Mouse (Mus musculus): Measurements from ENCODE around the gene Ush1g. TPM values are rescaled to one million over a fixed set of nuclear protein-coding genes. Genes with fewer than 3 reads are reported as not detected.

The Ush1g gene
- polyA plus RNA-seq, 1 experiment from 2014 or later = 0.04 TPM

DNA sequence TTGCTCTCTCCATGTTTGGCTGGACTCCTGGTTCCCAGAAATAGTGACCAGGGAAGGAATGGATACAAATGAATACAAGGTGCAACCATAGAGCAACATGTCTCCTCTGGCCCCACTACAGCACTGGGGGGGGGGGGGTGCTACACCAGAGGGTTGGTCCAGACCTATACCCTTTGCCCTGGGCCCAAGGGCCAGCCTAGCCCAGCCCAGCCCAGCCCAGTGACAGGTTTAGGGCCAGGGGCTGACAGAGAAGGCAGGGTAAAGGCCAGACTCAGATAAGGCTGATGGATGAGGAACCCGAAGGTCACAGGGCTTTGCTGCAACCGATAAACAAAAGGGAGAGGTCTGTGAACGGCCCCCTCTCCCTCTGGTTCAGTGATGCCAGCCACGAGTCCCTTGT is 28.1 kb upstream of the Ush1g start:
- 81% methylated on average over 4 of the region's 4 CpGs for WGBS
- Histone ChIP-seq H3K27me3 (replicated peaks; ENCODE audit: low read depth, poor library complexity, severe bottlenecking) (peaks cover 88% of the 10 kb centered on the region), H3K9me3 (no peaks in the 10 kb centered on the region), H3K4me3 (no peak overlapping the region), H3K36me3 (replicated peaks) (0 out of 2 replicates have a peak, but pooled peaks cover 7% of the 10 kb centered on the region), H3K4me1 (peaks cover 31% of the 10 kb centered on the region), H3K27ac (replicated peaks) (no peak overlapping the region)
- no peak for DNase-seq (ENCODE audit: low spot score)

DNA sequence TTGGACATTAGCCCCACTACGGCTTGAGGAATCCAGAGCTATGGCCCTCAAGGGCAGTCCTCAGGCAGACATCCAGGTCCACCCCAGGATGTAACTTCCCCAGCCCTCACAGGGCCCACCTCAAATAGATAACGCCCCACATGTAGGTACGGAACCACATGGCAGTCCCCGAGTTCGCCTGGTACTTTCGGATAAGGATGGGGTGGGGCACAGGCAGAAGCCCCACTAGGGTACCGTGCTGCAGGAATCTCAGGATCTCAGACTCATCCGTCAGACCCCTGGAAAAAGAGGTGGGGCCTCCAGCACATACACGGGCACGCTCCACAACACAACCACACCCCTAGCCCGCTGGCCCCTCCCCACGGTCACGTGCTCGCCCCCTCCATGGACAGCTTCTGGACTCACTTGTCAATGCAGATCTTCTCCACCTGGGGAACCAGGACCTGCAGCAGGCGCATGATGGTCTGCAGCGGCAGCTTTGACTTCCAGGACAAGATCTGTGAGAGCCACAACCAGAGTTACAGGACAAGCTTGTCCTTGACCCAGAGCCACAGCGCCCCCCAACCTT is 26.9 kb upstream of the Ush1g start:
- Histone ChIP-seq H3K36me3 (replicated peaks) (0 out of 2 replicates have a peak, but pooled peaks cover 7% of the 10 kb centered on the region), H3K27ac (replicated peaks) (no peak overlapping the region), H3K4me3 (no peak overlapping the region), H3K9me3 (no peaks in the 10 kb centered on the region), H3K4me1 (peaks cover 38% of the 10 kb centered on the region), H3K27me3 (replicated peaks; ENCODE audit: low read depth, poor library complexity, severe bottlenecking) (peaks cover 92% of the 10 kb centered on the region)
- 59% methylated on average over 17 of the region's 17 CpGs for WGBS
- no peak for DNase-seq (ENCODE audit: low spot score)

DNA sequence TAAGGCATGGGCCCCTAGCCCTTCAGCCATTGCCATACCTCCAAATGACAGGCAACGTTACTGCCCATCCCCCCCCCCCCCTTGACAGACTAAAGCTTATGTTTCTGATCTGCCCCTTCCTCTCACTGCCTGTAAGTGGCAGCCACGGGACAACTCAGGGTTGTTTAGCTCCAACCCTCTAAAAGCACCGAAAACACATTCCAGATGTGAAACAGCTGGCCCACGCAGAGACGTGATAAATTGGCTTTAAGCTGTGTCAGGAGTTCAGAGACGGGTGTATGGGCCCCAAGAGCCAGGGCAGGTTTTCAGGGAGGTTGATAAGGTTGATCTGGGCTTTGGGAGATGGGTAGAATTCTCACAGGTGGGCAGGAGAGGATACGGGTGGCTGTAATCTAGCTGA is 23.7 kb upstream of the Ush1g start:
- DNase-seq (ENCODE audit: low spot score) = peak; percentile 77
- WGBS = 23% methylated on average over 7 of the region's 7 CpGs
- H3K9me3 ChIP-seq = no peaks in the 10 kb centered on the region
- H3K4me1 ChIP-seq = peaks cover 38% of the 10 kb centered on the region
- no peaks in the 10 kb centered on the region for H3K36me3 ChIP-seq (replicated peaks)
- peaks cover 92% of the 10 kb centered on the region for H3K27me3 ChIP-seq (replicated peaks; ENCODE audit: low read depth, poor library complexity, severe bottlenecking)
- peak overlapping the region; percentile 55; the same call in 1 of the 2 replicates for H3K27ac ChIP-seq (replicated peaks)
- H3K4me3 ChIP-seq = peak overlapping the region; percentile 2; the same call in 1 of the 2 replicates

DNA sequence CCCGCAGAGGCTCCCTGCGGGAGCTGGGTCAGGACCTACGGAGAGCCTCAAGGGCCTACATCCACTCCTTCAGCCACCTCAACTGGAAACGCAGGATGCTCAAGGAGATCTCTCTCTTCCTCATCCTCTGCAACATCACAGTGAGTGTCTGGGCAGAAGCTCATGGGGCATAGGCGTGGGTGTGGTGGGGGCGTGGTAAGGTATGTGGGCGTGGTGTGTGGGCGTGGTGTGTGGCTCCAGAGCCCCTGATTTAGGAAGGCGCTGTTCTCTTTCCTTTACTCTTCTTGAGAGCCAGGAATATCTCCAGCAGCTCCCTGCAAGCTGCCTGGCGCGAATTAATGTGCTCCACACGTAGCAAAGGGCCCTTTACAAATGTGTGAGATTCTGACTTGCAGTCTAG is 23.1 kb upstream of the Ush1g start:
- H3K4me1 ChIP-seq = peaks cover 38% of the 10 kb centered on the region
- 10% methylated on average over 12 of the region's 12 CpGs for WGBS
- 0 out of 2 replicates have a peak overlapping the region, but pooled peaks have one; percentile 8 for H3K4me3 ChIP-seq
- no peaks in the 10 kb centered on the region for H3K36me3 ChIP-seq (replicated peaks)
- H3K27ac ChIP-seq (replicated peaks) = no peak overlapping the region
- peak; percentile 37 for DNase-seq (ENCODE audit: low spot score)
- H3K27me3 ChIP-seq (replicated peaks; ENCODE audit: low read depth, poor library complexity, severe bottlenecking) = peaks cover 93% of the 10 kb centered on the region
- H3K9me3 ChIP-seq = no peaks in the 10 kb centered on the region

DNA sequence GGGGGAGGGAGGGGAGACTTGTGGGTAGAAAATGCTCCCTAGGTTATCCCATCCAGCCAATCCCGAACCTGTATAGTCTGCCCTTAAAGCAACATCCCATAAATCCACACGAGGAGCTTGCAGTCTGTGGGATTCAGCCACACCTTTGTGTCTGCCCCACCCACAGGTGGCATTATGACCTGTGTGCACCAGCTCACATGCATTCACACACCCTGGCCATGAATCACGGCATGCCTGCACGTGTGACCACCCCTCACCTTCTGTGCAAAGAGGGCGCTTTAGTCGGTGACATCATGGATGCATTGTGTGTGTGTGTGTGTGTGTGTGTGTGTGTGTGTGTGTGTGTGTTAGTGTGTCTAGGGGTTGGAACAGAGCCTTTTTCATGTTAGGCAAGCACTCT is 20.0 kb upstream of the Ush1g start:
- peaks cover 86% of the 10 kb centered on the region for H3K27me3 ChIP-seq (replicated peaks; ENCODE audit: low read depth, poor library complexity, severe bottlenecking)
- H3K4me1 ChIP-seq = peaks cover 26% of the 10 kb centered on the region
- H3K9me3 ChIP-seq = no peaks in the 10 kb centered on the region
- H3K27ac ChIP-seq (replicated peaks) = no peak overlapping the region
- H3K36me3 ChIP-seq (replicated peaks) = no peaks in the 10 kb centered on the region
- WGBS = 72% methylated on average over 6 of the region's 6 CpGs
- H3K4me3 ChIP-seq = no peak overlapping the region
- no peak for DNase-seq (ENCODE audit: low spot score)

DNA sequence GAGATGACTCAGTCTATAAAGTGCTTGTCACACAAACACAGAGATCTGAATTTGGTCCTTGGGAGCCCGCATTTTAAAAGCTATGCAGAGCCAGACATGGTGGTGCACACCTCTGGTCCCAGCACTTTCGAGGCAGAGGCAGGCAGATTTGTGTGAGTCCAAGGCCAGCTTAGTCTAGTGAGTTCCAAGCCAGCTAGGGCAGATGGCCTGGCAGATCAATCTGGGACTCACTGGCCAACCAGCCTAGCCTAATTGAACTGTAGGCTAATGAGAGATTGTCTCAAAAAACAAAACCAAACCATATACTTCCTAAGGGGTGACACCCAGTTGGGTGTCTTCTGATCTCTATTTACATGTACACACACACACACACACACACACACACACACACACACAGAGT is 19.4 kb upstream of the Ush1g start:
- Histone ChIP-seq H3K27me3 (replicated peaks; ENCODE audit: low read depth, poor library complexity, severe bottlenecking) (peaks cover 86% of the 10 kb centered on the region), H3K36me3 (replicated peaks) (no peaks in the 10 kb centered on the region), H3K4me3 (no peak overlapping the region), H3K27ac (replicated peaks) (no peak overlapping the region), H3K9me3 (no peaks in the 10 kb centered on the region), H3K4me1 (peaks cover 20% of the 10 kb centered on the region)
- DNase-seq (ENCODE audit: low spot score) = no peak
- 73% methylated on average over 2 of the region's 2 CpGs for WGBS

DNA sequence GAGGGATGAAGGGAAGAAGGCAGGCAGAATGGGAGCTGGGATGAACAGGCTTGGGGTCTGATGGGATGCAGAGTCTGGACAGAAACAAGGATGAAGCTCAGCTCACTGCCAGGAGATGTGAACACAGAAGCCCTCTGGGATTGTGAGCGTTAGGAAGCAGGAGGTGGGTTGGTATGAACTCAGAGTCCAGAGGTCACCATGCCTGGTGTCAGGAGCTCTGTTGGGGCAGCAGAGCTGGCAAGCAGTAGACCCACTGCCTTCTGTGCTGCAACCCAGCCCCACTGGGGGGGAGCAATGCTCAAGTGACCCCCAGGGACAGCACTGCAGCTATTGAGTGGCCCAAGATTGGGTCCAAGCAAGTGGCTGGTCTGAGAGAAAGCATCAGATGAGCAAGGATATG is 16.0 kb upstream of the Ush1g start:
- Histone ChIP-seq H3K27me3 (replicated peaks; ENCODE audit: low read depth, poor library complexity, severe bottlenecking) (peaks cover 90% of the 10 kb centered on the region), H3K9me3 (no peaks in the 10 kb centered on the region), H3K27ac (replicated peaks) (no peak overlapping the region), H3K36me3 (replicated peaks) (no peaks in the 10 kb centered on the region), H3K4me3 (no peak overlapping the region), H3K4me1 (peaks cover 16% of the 10 kb centered on the region)
- no peak for DNase-seq (ENCODE audit: low spot score)
- WGBS = 74% methylated on average over 1 of the region's 1 CpGs

DNA sequence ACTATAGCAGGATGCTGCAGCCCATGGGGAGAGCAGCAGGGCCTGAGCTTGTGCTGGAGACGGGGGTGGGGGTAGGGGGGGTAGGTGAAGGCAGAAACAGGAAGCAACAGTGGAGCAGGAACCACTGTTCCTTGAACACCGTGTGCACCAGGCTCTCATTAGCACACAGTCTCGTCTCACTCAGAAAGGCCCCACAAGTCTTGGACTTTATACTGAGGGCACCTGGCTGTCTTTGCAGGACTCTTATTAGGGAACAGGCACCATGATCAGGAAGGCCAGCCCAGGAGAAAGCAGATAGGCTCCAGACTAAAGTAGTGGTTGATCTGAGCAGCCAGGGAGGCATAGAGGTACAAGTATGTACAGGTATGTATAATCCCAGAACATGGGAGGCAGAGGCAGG is 15.5 kb upstream of the Ush1g start:
- peaks cover 16% of the 10 kb centered on the region for H3K4me1 ChIP-seq
- H3K9me3 ChIP-seq = no peaks in the 10 kb centered on the region
- no peak for DNase-seq (ENCODE audit: low spot score)
- H3K27ac ChIP-seq (replicated peaks) = no peak overlapping the region
- 58% methylated on average over 3 of the region's 3 CpGs for WGBS
- H3K36me3 ChIP-seq (replicated peaks) = no peaks in the 10 kb centered on the region
- H3K4me3 ChIP-seq = no peak overlapping the region
- H3K27me3 ChIP-seq (replicated peaks; ENCODE audit: low read depth, poor library complexity, severe bottlenecking) = peaks cover 90% of the 10 kb centered on the region

DNA sequence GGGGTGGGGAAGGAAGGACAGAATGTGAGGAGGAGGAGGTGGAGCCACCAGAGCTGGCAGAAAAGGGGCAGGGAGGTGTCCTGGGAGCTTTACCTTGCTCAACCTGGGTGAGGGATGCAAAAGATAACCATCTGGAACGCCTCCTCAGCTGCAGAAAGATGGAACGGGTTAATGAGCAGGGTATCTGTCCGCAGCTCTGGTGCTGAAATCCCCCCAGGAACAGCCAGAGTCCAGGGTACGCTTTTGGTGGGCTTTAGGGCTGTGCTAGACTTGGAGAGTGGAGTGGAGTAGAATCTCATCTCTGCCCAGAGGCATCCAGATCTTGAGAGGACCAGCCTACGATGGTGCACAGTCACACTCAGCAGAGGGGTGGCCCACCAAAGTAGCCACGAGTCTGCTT is 14.3 kb upstream of the Ush1g start:
- H3K36me3 ChIP-seq (replicated peaks) = no peaks in the 10 kb centered on the region
- no peak overlapping the region for H3K4me3 ChIP-seq
- DNase-seq (ENCODE audit: low spot score) = peak; percentile 57
- peaks cover 16% of the 10 kb centered on the region for H3K4me1 ChIP-seq
- H3K27ac ChIP-seq (replicated peaks) = no peak overlapping the region
- no peaks in the 10 kb centered on the region for H3K9me3 ChIP-seq
- H3K27me3 ChIP-seq (replicated peaks; ENCODE audit: low read depth, poor library complexity, severe bottlenecking) = peaks cover 91% of the 10 kb centered on the region
- WGBS = 18% methylated on average over 6 of the region's 6 CpGs

DNA sequence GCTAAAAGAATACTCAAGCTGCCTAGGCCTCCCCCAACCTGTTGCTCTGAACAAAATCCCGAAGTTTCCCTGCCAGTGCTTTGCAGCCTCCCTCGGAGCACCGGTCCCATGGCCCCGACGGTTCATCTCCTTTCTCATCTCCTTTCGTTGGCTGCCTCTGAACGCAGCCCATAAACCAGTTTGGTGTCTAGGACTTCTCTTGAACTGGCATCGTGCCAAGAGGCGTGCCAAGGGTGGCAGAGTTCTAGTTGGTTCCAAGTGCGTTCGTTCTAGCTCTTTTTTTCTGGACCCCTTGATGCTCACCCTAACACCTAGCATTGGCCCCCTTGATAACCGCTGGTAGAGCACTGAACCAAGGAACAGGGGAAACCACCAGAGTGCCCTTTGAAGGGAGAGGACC is 13.4 kb upstream of the Ush1g start:
- no peaks in the 10 kb centered on the region for H3K9me3 ChIP-seq
- H3K27ac ChIP-seq (replicated peaks) = no peak overlapping the region
- H3K4me1 ChIP-seq = peaks cover 16% of the 10 kb centered on the region
- H3K27me3 ChIP-seq (replicated peaks; ENCODE audit: low read depth, poor library complexity, severe bottlenecking) = peaks cover 90% of the 10 kb centered on the region
- H3K4me3 ChIP-seq = no peak overlapping the region
- 63% methylated on average over 12 of the region's 12 CpGs for WGBS
- no peaks in the 10 kb centered on the region for H3K36me3 ChIP-seq (replicated peaks)
- DNase-seq (ENCODE audit: low spot score) = no peak

DNA sequence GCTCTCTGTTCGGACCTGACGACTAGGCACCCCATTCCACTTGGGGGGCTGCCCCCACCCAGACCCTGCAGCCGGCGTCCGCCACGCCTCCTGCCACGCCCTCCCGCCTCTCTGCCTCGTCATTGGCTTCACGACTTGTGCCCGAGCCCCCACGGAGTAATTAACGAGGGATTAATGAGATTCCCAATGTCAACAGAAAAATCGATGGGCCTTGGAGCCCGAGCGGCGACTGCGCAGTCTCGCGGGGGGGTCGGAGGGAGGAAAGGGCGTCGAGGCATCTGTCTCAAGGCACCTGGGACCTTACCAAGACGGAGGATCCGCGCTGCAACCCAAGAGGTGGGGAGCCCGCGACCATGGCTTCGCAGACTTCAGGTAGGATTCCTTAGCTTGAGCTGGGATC is 12.7 kb upstream of the Ush1g start, which contains the start of gene Otop3:
Gene Otop3, plus strand, starts transcription at position 201 of the 400 bp plus-strand sequence.
- Histone ChIP-seq H3K4me1 (peaks cover 16% of the 10 kb centered on the region), H3K27ac (replicated peaks) (no peak within 1 kb of the TSS), H3K9me3 (no peaks in the 10 kb centered on the region), H3K27me3 (replicated peaks; ENCODE audit: low read depth, poor library complexity, severe bottlenecking) (peaks cover 90% of the 10 kb centered on the region), H3K4me3 (peak within 1 kb of the TSS; percentile 39), H3K36me3 (replicated peaks) (no peaks in the 10 kb centered on the region)
- no peak for DNase-seq (ENCODE audit: low spot score)
- WGBS = 3% methylated on average over 29 of the region's 29 CpGs

DNA sequence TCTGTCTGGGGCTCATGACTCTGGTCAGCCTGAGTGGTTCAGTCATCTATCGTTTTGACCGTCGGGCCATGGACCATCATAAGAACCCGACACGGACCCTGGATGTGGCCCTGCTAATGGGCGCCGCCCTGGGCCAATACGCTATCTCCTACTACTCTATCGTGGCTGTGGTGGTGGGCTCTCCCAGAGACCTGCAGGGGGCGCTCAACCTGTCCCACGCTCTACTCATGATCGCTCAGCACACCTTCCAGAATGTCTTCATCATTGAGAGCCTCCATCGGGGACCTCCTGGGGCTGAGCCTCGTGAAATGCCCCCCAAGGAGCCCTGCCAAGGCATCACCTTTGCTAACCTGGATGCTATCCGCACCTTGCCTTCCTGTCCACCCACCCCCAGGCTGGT is 7.5 kb upstream of the Ush1g start:
- WGBS = 68% methylated on average over 15 of the region's 15 CpGs
- no peak overlapping the region for H3K27ac ChIP-seq (replicated peaks)
- H3K36me3 ChIP-seq (replicated peaks) = no peaks in the 10 kb centered on the region
- no peak for DNase-seq (ENCODE audit: low spot score)
- peaks cover 94% of the 10 kb centered on the region for H3K27me3 ChIP-seq (replicated peaks; ENCODE audit: low read depth, poor library complexity, severe bottlenecking)
- no peak overlapping the region for H3K4me3 ChIP-seq
- no peaks in the 10 kb centered on the region for H3K9me3 ChIP-seq
- H3K4me1 ChIP-seq = peaks cover 8% of the 10 kb centered on the region

DNA sequence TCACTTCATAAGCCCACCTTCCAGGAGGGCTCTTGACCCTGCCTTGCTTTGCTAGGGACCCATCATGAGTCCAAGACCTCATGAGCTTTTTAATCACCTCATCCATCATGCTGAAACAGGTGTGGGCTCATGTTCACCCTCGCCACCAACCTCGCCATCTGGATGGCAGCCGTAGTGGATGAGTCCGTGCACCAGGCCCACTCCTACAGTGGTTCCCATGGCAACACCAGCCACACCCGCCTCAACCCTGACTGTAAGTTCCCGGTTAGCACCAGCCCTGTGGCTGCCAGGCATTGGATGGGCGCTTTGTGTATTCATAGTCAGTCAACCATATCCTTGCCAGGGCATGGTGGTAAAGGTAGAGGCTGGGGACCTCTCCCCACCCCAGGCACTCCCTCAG is 4.9 kb upstream of the Ush1g start:
- peaks cover 94% of the 10 kb centered on the region for H3K27me3 ChIP-seq (replicated peaks; ENCODE audit: low read depth, poor library complexity, severe bottlenecking)
- no peaks in the 10 kb centered on the region for H3K36me3 ChIP-seq (replicated peaks)
- H3K9me3 ChIP-seq = no peaks in the 10 kb centered on the region
- no peak overlapping the region for H3K4me3 ChIP-seq
- H3K27ac ChIP-seq (replicated peaks) = no peak overlapping the region
- DNase-seq (ENCODE audit: low spot score) = no peak
- H3K4me1 ChIP-seq = peaks cover 10% of the 10 kb centered on the region
- WGBS = 77% methylated on average over 7 of the region's 7 CpGs

All from embryonic facial prominence, embryonic 10.5 days (tissue).